Mouse (Mus musculus) megakaryocyte, embryonic 14.5 days (primary cell): ENCODE measurements at regions not wholly inside any gene's neighbourhood (a gene's known extent, or its start where the extent isn't known, plus 50 kb on each side); places are given as distances from the start of the nearest gene placed in this dataset.

Experiments used
- H3K27me3 ChIP-seq: replicated peaks from 2 replicates; pipeline ENCODE3; 2012; ENCODE audit warnings: inconsistent platforms
- H3K36me3 ChIP-seq: replicated peaks from 2 replicates; pipeline ENCODE3; 2012; ENCODE audit warnings: low read length, inconsistent platforms, mixed read lengths
- H3K4me1 ChIP-seq: 2 replicates; pipeline ENCODE4 v1.6.1; 2012; ENCODE audit warnings: inconsistent platforms
- H3K4me3 ChIP-seq: replicated peaks from 2 replicates; pipeline ENCODE3; 2012; ENCODE audit warnings: moderate library complexity, mild to moderate bottlenecking, inconsistent platforms
- H3K9me3 ChIP-seq: 2 replicates; pipeline ENCODE4 v1.6.1; 2012; ENCODE audit warnings: inconsistent platforms
- FLI1 ChIP-seq: IDR thresholded peaks from 2 replicates; pipeline ENCODE4 v1.6.1; 2012; ENCODE audit warnings: low read length, inconsistent platforms, mixed read lengths
- GATA1 ChIP-seq: IDR thresholded peaks from 3 replicates; pipeline ENCODE4 v1.6.1; 2012; ENCODE audit warnings: mixed read lengths, low read length, inconsistent platforms, borderline replicate concordance

DNA sequence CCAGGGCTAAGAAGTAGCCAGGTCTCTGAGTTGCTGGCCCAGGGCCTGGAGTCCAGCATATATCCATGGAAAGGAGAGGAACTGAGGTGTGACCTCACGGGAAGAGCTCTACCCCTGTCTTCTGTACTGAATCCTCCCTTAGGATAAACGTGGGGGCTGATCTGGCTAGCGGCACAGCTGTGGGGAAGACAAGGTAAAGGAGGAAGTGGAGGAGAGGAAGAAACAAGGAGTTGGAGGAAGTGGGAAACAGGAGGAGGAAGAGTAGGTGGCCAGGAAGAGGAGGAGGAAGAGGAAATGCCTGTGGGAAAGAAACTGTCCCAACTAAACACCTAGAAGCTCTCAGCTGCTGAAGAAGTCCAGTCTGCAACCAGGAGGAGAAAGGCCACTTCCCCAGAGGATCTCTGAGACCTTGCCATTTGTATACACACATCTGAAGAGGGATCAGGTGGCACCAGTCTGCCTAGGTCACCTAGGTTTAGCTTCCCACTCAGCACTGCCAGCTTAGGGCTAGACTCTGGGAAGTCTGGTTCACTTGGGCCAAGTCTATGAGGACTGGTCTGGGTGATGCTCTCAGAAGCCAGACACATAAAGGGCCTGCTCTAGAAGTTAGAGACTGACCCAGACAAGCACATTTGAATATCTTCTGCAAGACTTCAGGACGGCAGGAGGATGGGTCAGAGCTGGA, 100.6 kb upstream of the Jun start:
- no peaks in the 10 kb centered on the region; the same call in 1 of the 2 replicates for H3K9me3 ChIP-seq
- peaks cover 59% of the 10 kb centered on the region for H3K4me1 ChIP-seq
- no peaks in the 10 kb centered on the region for H3K36me3 ChIP-seq
- no peak for TF ChIP-seq GATA1
- no peak for TF ChIP-seq FLI1
- peaks cover 2% of the 10 kb centered on the region for H3K27me3 ChIP-seq
- no peak overlapping the region for H3K4me3 ChIP-seq

DNA sequence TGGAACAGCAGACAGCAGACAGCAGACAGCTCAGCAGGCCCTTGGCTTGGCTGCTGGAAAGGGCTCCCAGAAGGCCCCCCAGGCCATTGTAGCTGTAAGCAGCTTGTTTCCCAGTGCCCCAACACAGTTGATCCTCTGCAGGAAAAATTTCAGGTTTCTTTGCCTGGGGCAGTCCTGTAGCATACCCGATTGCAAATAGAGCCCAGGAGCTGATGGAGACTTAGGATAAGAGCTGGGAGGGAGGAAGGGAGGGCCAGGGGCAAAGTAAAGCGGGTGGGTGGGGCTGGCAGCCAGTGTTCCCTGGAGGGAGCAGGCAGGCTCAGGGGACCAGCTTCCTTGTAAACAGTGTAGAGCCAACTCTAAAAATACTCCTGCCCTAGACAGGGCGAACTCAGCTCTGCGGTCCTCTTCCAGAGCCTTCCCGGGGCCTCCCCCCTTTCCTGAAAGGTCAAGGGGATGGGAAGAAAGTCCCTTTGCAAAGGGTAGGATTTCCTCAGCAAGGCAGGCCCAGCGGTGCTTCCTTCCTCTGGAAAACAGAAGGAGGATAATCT, 101.8 kb upstream of the Jun start:
- Histone ChIP-seq H3K4me3 (no peak overlapping the region), H3K4me1 (peaks cover 70% of the 10 kb centered on the region), H3K36me3 (no peaks in the 10 kb centered on the region), H3K27me3 (no peaks in the 10 kb centered on the region), H3K9me3 (no peaks in the 10 kb centered on the region; the same call in 1 of the 2 replicates)
- TF ChIP-seq GATA1 (no peak), FLI1 (no peak)

DNA sequence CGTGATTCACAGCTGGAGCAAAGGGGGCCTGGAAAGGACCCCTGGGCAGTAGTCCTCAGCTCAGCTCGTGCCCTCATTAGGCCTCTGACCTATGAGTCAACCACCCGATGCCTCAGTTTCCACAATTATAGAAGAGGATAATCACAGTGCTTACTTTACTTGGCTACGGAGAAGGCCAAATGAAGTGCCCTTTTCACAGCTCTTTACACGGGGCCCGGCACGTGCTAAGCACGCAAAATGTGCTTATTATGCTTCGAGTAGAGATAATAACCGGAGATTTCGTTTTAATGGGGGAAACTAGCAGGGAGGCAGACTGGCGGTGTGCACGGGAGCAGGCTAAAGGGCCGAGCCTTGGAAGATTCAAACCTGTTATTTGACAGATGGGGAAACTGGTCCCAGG, 102.4 kb upstream of the Jun start:
- Histone ChIP-seq H3K9me3 (no peaks in the 10 kb centered on the region; the same call in 1 of the 2 replicates), H3K4me3 (no peak overlapping the region), H3K4me1 (peaks cover 73% of the 10 kb centered on the region), H3K27me3 (no peaks in the 10 kb centered on the region), H3K36me3 (no peaks in the 10 kb centered on the region)
- TF ChIP-seq GATA1, result no peak
- TF ChIP-seq FLI1, result no peak

DNA sequence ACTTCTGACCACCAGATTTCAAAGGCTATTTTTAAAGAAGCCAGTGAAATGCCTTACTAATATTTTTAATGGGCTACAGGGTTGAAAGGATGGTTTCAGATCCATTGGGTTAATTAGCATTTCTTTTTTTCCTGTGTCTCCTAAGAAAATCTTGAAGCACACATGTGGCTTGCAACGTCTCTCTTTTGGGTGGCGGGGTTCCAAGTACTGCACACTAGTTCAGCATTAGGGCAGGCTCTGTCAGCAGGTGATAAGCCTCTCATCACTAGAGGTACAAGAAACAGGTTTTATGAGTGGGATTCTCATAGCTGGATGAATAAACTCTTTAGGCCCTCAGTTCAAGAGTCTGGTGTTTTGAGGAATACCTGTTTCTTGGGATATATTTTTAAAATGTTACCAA, 103.2 kb upstream of the Jun start:
- Histone ChIP-seq H3K27me3 (no peaks in the 10 kb centered on the region), H3K9me3 (no peaks in the 10 kb centered on the region), H3K36me3 (no peaks in the 10 kb centered on the region), H3K4me3 (no peak overlapping the region), H3K4me1 (peaks cover 80% of the 10 kb centered on the region)
- TF ChIP-seq GATA1, result no peak
- TF ChIP-seq FLI1, result no peak

DNA sequence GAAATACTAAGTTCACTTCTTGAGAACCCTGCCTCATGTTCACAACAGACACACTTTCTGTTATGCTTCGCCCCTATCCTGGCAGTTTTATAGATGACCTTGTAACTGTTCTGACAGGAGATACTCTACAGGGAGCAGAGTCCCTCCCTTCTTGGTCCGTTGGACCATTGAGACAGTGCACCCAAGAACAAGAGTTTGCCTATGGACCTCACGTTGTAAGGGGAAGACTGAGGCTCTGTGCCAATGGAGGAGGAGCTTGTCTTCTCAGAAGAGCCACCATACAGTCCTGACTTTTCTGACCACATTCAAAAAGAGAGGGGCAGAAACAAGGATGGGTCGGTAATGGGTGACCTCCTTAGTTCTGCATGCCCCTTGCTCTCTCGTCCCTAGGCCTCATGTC, 103.8 kb upstream of the Jun start:
- no peaks in the 10 kb centered on the region for H3K27me3 ChIP-seq
- H3K9me3 ChIP-seq, result no peaks in the 10 kb centered on the region
- no peak for TF ChIP-seq GATA1
- no peak for TF ChIP-seq FLI1
- no peaks in the 10 kb centered on the region for H3K36me3 ChIP-seq
- H3K4me3 ChIP-seq, result no peak overlapping the region
- peaks cover 84% of the 10 kb centered on the region for H3K4me1 ChIP-seq

DNA sequence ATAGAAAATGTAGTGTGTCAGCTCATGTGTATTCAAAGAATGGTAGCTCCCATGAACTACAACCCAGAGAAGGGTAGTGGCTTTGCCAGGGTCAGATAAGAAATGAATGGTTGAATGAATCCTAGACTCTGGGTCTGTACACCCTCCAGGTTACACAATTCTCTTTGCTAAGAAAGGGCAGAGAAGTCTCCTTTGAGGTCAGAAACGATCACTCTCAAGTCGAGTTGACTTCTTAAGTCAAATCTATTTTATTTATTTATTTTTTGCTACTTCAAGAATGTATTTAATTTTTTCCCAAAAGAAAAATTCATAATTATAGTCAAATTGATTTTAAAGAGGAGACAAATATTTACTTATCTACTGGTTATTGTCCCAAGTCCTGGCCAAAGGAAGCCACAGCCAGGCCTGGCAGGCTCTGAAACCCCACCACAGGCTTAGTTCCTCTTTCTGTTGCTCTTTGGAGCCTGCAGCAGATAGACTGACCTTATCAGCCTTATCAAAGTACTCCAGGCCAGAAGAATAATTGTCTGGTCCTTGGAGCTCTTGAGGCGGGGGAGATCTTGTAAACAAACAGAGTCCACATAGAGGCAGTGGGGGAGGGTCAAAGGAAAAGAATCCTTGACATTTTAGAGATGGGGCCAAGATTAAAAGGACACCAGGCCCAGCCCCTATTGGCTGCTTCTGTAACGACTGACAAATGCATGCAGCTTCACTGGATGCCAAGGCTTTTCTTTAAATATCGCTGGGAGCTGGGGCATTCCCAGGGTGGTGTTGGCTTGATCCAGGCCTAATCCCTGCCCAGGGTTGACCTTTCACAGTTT, 104.6 kb upstream of the Jun start:
- no peaks in the 10 kb centered on the region for H3K9me3 ChIP-seq
- no peaks in the 10 kb centered on the region for H3K27me3 ChIP-seq
- H3K4me3 ChIP-seq, result peak overlapping the region; percentile 5
- H3K36me3 ChIP-seq, result no peaks in the 10 kb centered on the region
- TF ChIP-seq GATA1, result no peak
- no peak for TF ChIP-seq FLI1
- peaks cover 87% of the 10 kb centered on the region for H3K4me1 ChIP-seq

DNA sequence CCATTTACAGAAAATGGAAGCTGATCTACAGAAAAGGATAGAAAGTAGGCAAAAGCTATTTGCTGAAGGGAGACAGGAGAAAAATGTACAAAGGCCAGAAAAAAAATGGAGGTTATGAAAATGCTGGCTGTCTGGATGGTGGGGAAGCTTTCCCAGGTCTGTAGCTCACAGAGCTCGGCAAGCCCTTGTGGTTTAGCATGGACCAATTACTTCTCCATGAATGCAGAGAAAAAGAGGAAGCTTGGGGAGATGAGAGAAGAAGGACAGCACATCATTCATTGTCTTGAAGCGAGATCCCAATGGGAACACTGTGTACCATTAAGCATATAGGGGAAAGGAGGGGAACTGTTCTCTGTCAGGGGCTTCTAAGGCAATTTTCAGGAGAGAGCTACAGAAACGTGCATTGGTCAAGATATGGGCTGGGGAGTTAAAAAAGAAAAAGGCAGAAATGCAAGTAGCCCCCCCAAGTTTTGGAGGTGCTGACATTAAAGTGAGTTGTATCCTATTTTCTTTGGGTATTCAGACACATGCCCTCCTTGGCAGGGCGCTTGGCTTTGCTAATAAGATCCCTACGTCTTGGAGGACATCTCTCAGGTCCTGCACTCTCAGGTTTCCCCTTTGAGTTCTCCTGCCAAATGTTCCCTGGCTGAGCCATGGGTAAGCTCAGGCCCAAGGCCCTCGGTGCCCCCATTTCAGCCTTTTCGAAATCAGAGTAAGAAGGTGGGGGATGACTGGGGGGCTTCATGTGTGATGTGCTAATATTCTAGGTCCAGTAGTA, 105.8 kb upstream of the Jun start:
- TF ChIP-seq GATA1 (no peak), FLI1 (no peak)
- H3K9me3 ChIP-seq, result no peaks in the 10 kb centered on the region
- H3K36me3 ChIP-seq, result no peaks in the 10 kb centered on the region
- no peaks in the 10 kb centered on the region for H3K27me3 ChIP-seq
- no peak overlapping the region for H3K4me3 ChIP-seq
- peaks cover 89% of the 10 kb centered on the region for H3K4me1 ChIP-seq

DNA sequence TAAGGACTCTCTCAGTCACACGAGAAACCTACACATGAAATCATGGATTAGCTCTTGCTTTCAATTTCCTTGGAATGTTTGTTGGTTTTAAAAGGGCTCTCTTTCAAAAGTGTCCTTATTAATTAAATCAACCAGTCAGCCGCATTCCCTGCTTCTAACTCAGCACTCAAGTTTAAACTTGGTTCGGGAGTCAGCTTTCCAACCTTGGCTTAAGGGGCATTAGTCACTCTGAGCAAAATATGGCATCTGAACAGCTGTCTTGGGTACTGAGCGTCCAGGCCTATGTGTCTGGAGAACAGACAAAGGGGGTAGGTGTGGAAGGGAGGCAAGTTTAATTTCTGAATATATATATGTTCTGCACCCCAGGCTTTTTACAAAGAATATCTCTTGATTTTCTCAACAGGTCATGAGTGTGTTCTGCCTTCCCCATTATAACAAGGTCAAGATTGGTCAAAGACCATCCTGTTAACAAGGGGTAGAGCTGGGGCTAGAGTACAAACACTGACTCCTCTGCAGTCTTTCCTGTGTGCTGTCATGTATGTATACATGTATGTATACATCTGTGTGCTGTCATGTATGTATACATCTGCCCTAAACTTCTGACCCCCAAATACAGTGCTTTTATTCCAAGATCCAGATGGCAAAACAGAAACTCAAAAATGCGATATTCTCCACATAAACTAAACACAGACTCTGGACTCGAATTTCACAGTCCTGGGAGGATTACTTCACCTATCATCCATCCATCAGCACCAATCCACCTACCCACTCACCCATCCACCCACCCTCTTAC, 106.8 kb upstream of the Jun start:
- no peak overlapping the region for H3K4me3 ChIP-seq
- H3K4me1 ChIP-seq, result peaks cover 90% of the 10 kb centered on the region
- no peaks in the 10 kb centered on the region for H3K9me3 ChIP-seq
- no peaks in the 10 kb centered on the region for H3K36me3 ChIP-seq
- TF ChIP-seq FLI1 (no peak), GATA1 (no peak)
- H3K27me3 ChIP-seq, result no peaks in the 10 kb centered on the region

DNA sequence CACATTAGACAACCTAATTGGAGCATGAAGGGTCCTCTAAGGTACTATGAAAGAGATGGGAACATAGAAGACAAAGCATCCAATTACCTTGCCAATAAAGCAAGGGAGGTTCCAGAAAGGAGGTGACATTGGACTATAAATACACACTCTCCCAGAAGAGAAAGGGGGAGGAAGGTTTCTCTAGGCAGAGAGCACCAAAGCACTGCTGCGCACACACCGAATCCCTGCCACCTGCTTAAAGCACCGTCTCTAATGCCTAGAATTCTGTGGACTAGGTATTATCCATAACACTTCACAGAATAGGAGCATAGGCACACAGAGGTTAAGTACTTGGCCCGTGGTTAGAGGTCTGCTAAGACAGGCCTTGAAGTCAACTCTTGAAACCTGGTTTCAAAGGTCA, 107.8 kb upstream of the Jun start:
- Histone ChIP-seq H3K4me3 (no peak overlapping the region), H3K27me3 (no peaks in the 10 kb centered on the region), H3K4me1 (peaks cover 84% of the 10 kb centered on the region), H3K9me3 (no peaks in the 10 kb centered on the region), H3K36me3 (no peaks in the 10 kb centered on the region)
- TF ChIP-seq FLI1, result no peak
- no peak for TF ChIP-seq GATA1
